Mouse (Mus musculus) effector memory CD4-positive, alpha-beta T cell, adult 7 months (primary cell): ENCODE data around the gene Med23. TPM values are rescaled to one million over a fixed set of nuclear protein-coding genes. Genes with fewer than 3 reads are reported as not detected.

Source experiments
- polyA plus RNA-seq: library from polyadenylated mRNA; unstranded; fragments of 100-300 nt; shearing (Covaris generic); gene quantifications from one replicate; pipeline ENCODE4 v1.2.1, GENCODE M21; 2017

Med23 gene
- polyA plus RNA-seq = 27.2 TPM

GRCm38 (mm10) chr10:24869760-24870290 is at the start of gene Med23:
Gene Med23 (plus strand): TSS chr10:24869986.

GRCm38 (mm10) chr10:24842676-24843075 is 27.1 kb upstream of the Med23 start, which contains the start of gene Enpp3:
Gene Enpp3 (minus strand): TSS chr10:24842823.

GRCm38 (mm10) chr10:24926962-24927720 is 57.4 kb downstream of the Med23 start, which contains the start of gene Arg1:
Gene Arg1 (minus strand): TSS chr10:24927484.

Other genes with a start within 250 kb of the Med23 start
- 18.6 TPM for gene Enpp1, start 157.8 kb upstream of the Med23 start, polyA plus RNA-seq
- 0.73 TPM for gene Enpp3, start 27.2 kb upstream of the Med23 start, polyA plus RNA-seq
- 0.34 TPM for gene Arg1, start 57.5 kb downstream of the Med23 start, polyA plus RNA-seq